8 mouse cellular contexts compared by ENCODE assay signal in the genomic region with DNA sequence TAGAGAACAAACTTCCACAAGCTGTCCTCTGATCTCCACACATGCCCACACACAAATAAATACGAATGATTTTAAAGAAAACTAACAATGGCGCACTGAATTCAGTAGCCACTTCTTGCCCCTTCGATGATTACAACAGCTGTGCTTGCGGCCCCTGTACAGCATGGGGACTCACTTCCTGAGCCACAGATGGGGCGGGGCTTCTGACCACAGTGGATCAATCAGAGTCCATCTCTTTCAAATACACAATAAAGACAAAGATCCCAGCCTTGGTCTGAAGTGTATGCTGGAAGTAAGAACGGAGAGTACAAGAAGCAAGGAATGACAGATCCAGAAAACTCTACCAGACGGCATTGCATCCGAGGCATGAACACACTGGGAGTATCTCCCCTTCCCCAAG.
DNase-seq lines count a peak whose midpoint lies in the region; ATAC-seq and TF ChIP-seq lines count a peak whose summit lies in the region.
"Had no signal": no experiment of that assay in that cellular context is flagged by ENCODE, and none has a peak within 500 bp of the region (broad histone marks: within the 10 kb centered on the region; RNA-seq: fewer than 3 reads in every experiment).

No protein-coding gene starts in this region.

- no peak for DNase-seq in neural tube, embryonic 11.5 days (ENCODE audit: low spot score)
- no peak for DNase-seq in neural tube, embryonic 10.5 days (ENCODE audit: extremely low spot score, low spot score)
- no peak for DNase-seq in forebrain, postnatal 0 days
- no peak for DNase-seq in cerebellum, adult 9-10 months
- DNase-seq in spleen, postnatal 14 days (ENCODE audit: low spot score in 2 of 2) = no peak
- DNase-seq in retina, postnatal 1 day = no peak
- DNase-seq: kidney, postnatal 10 days had no signal

- no peak for ATAC-seq in neural tube, embryonic 11.5 days (ENCODE audit: insufficient read depth, low FRiP score, low TSS enrichment)
- peak; percentile 27; the same call in 1 of the 2 replicates for ATAC-seq in forebrain, postnatal 0 days
- ATAC-seq in liver, embryonic 12.5 days = no peak

- 0 out of 2 replicates have a peak overlapping the region, but pooled peaks have one; percentile 29 for H3K27ac ChIP-seq in neural tube, embryonic 11.5 days (ENCODE audit: low read depth, low read length)
- peak overlapping the region; percentile 4; the same call in 1 of the 2 replicates for H3K27ac ChIP-seq in forebrain, postnatal 0 days (ENCODE audit: low read depth, low read length)
- H3K27ac ChIP-seq in liver, embryonic 12.5 days = no peak overlapping the region; the same call in 1 of the 2 replicates

- H3K36me3 ChIP-seq in neural tube, embryonic 11.5 days (ENCODE audit: control insufficient read depth, insufficient read depth, low read length) = no peaks in the 10 kb centered on the region
- no peaks in the 10 kb centered on the region for H3K36me3 ChIP-seq in forebrain, postnatal 0 days (ENCODE audit: insufficient read depth)
- no peaks in the 10 kb centered on the region for H3K36me3 ChIP-seq in liver, embryonic 12.5 days

- H3K9me3 ChIP-seq in neural tube, embryonic 11.5 days (ENCODE audit: control insufficient read depth, low read length) = no peaks in the 10 kb centered on the region
- H3K9me3 ChIP-seq in forebrain, postnatal 0 days (ENCODE audit: low read length) = no peaks in the 10 kb centered on the region
- no peaks in the 10 kb centered on the region for H3K9me3 ChIP-seq in liver, embryonic 12.5 days (replicated peaks)

- no peak for TF ChIP-seq CTCF in forebrain, postnatal 0 days (IDR thresholded peaks at IDR 0.05; ENCODE audit: low read depth)

- H3K4me3 ChIP-seq in neural tube, embryonic 11.5 days (ENCODE audit: low read depth, low read length) = no peak overlapping the region
- no peak overlapping the region for H3K4me3 ChIP-seq in forebrain, postnatal 0 days (ENCODE audit: low read depth, low read length)
- H3K4me3 ChIP-seq in liver, embryonic 12.5 days = no peak overlapping the region

- no peak overlapping the region for H3K4me2 ChIP-seq in neural tube, embryonic 11.5 days (ENCODE audit: low read depth)
- peak overlapping the region; percentile 38 for H3K4me2 ChIP-seq in forebrain, postnatal 0 days (ENCODE audit: low read depth)
- peak overlapping the region; percentile 32 for H3K4me2 ChIP-seq in liver, embryonic 12.5 days

- 58% methylated on average over 8 of the region's 8 CpGs for WGBS in neural tube, embryonic 11.5 days
- 46% methylated on average over 8 of the region's 8 CpGs for WGBS in forebrain, postnatal 0 days
- 30% methylated on average over 8 of the region's 8 CpGs for WGBS in liver, embryonic 12.5 days (ENCODE audit: insufficient replicate concordance)

- no peaks in the 10 kb centered on the region for H3K27me3 ChIP-seq in neural tube, embryonic 11.5 days (ENCODE audit: control insufficient read depth, insufficient read depth, low read length)
- H3K27me3 ChIP-seq in forebrain, postnatal 0 days (ENCODE audit: insufficient read depth, low read length) = no peaks in the 10 kb centered on the region
- H3K27me3 ChIP-seq in liver, embryonic 12.5 days (replicated peaks) = peaks cover 14% of the 10 kb centered on the region; the same call in 1 of the 2 replicates

- H3K4me1 ChIP-seq in neural tube, embryonic 11.5 days (ENCODE audit: control insufficient read depth, insufficient read depth, low read length) = peaks cover 4% of the 10 kb centered on the region; the same call in 1 of the 2 replicates
- no peaks in the 10 kb centered on the region for H3K4me1 ChIP-seq in forebrain, postnatal 0 days (ENCODE audit: insufficient read depth)
- H3K4me1 ChIP-seq in liver, embryonic 12.5 days = peaks cover 39% of the 10 kb centered on the region

- H3K9ac ChIP-seq in neural tube, embryonic 11.5 days (ENCODE audit: low read length) = 0 out of 2 replicates have a peak overlapping the region, but pooled peaks have one; percentile 30
- peak overlapping the region; percentile 18; the same call in 1 of the 2 replicates for H3K9ac ChIP-seq in forebrain, postnatal 0 days
- H3K9ac ChIP-seq in liver, embryonic 12.5 days = no peak overlapping the region
